In genomic region chr11:90649777-90650176, GRCm38 (mm10) we compare ENCODE assay signal across 16 mouse cellular contexts. TPM values are rescaled to one million over a fixed set of nuclear protein-coding genes. Genes with fewer than 3 reads are reported as not detected.
DNase-seq lines count a peak whose midpoint lies in the region; ATAC-seq and TF ChIP-seq lines count a peak whose summit lies in the region.
"Had no signal": no experiment of that assay in that cellular context is flagged by ENCODE, and none has a peak within 500 bp of the region (broad histone marks: within the 10 kb centered on the region; RNA-seq: fewer than 3 reads in every experiment).

No protein-coding gene starts in this region.

- peaks cover 9% of the 10 kb centered on the region; the same call in 1 of the 2 replicates for H3K36me3 ChIP-seq in midbrain, embryonic 11.5 days (ENCODE audit: control insufficient read depth, insufficient read depth, low read length)
- H3K36me3 ChIP-seq in midbrain, embryonic 14.5 days (ENCODE audit: control insufficient read depth, insufficient read depth, low read length): peaks cover 46% of the 10 kb centered on the region
- H3K36me3 ChIP-seq in limb, embryonic 14.5 days (ENCODE audit: control insufficient read depth, insufficient read depth, low read length): peaks cover 42% of the 10 kb centered on the region

- no peak overlapping the region for H3K27ac ChIP-seq in midbrain, embryonic 11.5 days (ENCODE audit: low read depth, low read length)
- no peak overlapping the region for H3K27ac ChIP-seq in midbrain, embryonic 14.5 days (replicated peaks; ENCODE audit: low read depth, low read length)
- no peak overlapping the region for H3K27ac ChIP-seq in limb, embryonic 14.5 days (replicated peaks; ENCODE audit: low read depth, low read length)
- H3K27ac ChIP-seq: embryonic facial prominence, embryonic 12.5 days; forebrain, embryonic 12.5 days; heart, embryonic 15.5 days; liver, embryonic 15.5 days; macrophage; midbrain, embryonic 13.5 days had no signal

- H3K27me3 ChIP-seq in midbrain, embryonic 11.5 days (ENCODE audit: control insufficient read depth, insufficient read depth, low read length): no peaks in the 10 kb centered on the region
- no peaks in the 10 kb centered on the region for H3K27me3 ChIP-seq in midbrain, embryonic 14.5 days (ENCODE audit: control insufficient read depth, insufficient read depth, low read length)
- H3K27me3 ChIP-seq in limb, embryonic 14.5 days (ENCODE audit: control insufficient read depth, insufficient read depth, low read length): no peaks in the 10 kb centered on the region
- H3K27me3 ChIP-seq: embryonic facial prominence, embryonic 12.5 days; forebrain, embryonic 12.5 days; heart, embryonic 15.5 days; liver, embryonic 15.5 days; midbrain, embryonic 13.5 days; Patski had no signal

- peak; percentile 47 for DNase-seq in kidney, postnatal 10 days
- no peak for DNase-seq in kidney, adult 18-20 months
- DNase-seq in midbrain, embryonic 11.5 days (ENCODE audit: low spot score, missing footprints): peak; percentile 61
- no peak for DNase-seq in midbrain, embryonic 14.5 days
- DNase-seq in NIH3T3 (ENCODE audit: low read depth) (peak; percentile 63), adipocyte (ENCODE audit: low spot score) (no peak)
- DNase-seq in limb, embryonic 14.5 days (ENCODE audit: low spot score): peak; percentile 52
- DNase-seq: heart, adult 18-20 months had no signal

- TF ChIP-seq POLR2A in limb, embryonic 14.5 days (IDR thresholded peaks at IDR 0.05; ENCODE audit: borderline replicate concordance, extremely low read depth, insufficient read depth, insufficient read length): no peak

- H3K4me1 ChIP-seq in midbrain, embryonic 11.5 days (ENCODE audit: control insufficient read depth, insufficient read depth, low read length): no peaks in the 10 kb centered on the region
- H3K4me1 ChIP-seq in midbrain, embryonic 14.5 days (ENCODE audit: control insufficient read depth, insufficient read depth, low read length): no peaks in the 10 kb centered on the region
- H3K4me1 ChIP-seq in limb, embryonic 14.5 days (ENCODE audit: control insufficient read depth, insufficient read depth, low read length): 0 out of 2 replicates have a peak, but pooled peaks cover 5% of the 10 kb centered on the region
- H3K4me1 ChIP-seq: embryonic facial prominence, embryonic 12.5 days; forebrain, embryonic 12.5 days; heart, embryonic 15.5 days; liver, embryonic 15.5 days; midbrain, embryonic 13.5 days had no signal

- ATAC-seq in midbrain, embryonic 11.5 days (ENCODE audit: low FRiP score): no peak
- no peak for ATAC-seq in midbrain, embryonic 14.5 days (ENCODE audit: low FRiP score, low TSS enrichment)
- no peak for ATAC-seq in limb, embryonic 14.5 days (ENCODE audit: low FRiP score, low read depth)
- ATAC-seq: inflammation-experienced regulatory T-cells, adult 6 months; midbrain, embryonic 13.5 days had no signal

- 97% methylated on average over 6 of the region's 6 CpGs for WGBS in midbrain, embryonic 11.5 days
- 93% methylated on average over 6 of the region's 6 CpGs for WGBS in midbrain, embryonic 14.5 days
- WGBS in limb, embryonic 14.5 days: 51% methylated on average over 6 of the region's 6 CpGs

- no peak overlapping the region for H3K4me2 ChIP-seq in midbrain, embryonic 11.5 days
- no peak overlapping the region for H3K4me2 ChIP-seq in midbrain, embryonic 14.5 days (ENCODE audit: low read length)
- H3K4me2 ChIP-seq in limb, embryonic 14.5 days (replicated peaks; ENCODE audit: low read depth, low read length, severe bottlenecking): no peak overlapping the region
- H3K4me2 ChIP-seq: embryonic facial prominence, embryonic 12.5 days; forebrain, embryonic 12.5 days; heart, embryonic 15.5 days; liver, embryonic 15.5 days; midbrain, embryonic 13.5 days had no signal

- no peak overlapping the region for H3K4me3 ChIP-seq in midbrain, embryonic 11.5 days (ENCODE audit: low read depth, low read length)
- no peak overlapping the region for H3K4me3 ChIP-seq in midbrain, embryonic 14.5 days (replicated peaks; ENCODE audit: low read depth, low read length)
- H3K4me3 ChIP-seq in limb, embryonic 14.5 days (replicated peaks; ENCODE audit: low read length): no peak overlapping the region
- H3K4me3 ChIP-seq: embryonic facial prominence, embryonic 12.5 days; forebrain, embryonic 12.5 days; heart, embryonic 15.5 days; liver, embryonic 15.5 days; midbrain, embryonic 13.5 days had no signal

- no peak overlapping the region for H3K9ac ChIP-seq in midbrain, embryonic 11.5 days (ENCODE audit: low read length)
- H3K9ac ChIP-seq in midbrain, embryonic 14.5 days (replicated peaks; ENCODE audit: low read length): no peak overlapping the region
- no peak overlapping the region for H3K9ac ChIP-seq in limb, embryonic 14.5 days (ENCODE audit: low read depth, low read length, severe bottlenecking)
- H3K9ac ChIP-seq: embryonic facial prominence, embryonic 12.5 days; forebrain, embryonic 12.5 days; heart, embryonic 15.5 days; liver, embryonic 15.5 days; midbrain, embryonic 13.5 days had no signal

- no peaks in the 10 kb centered on the region for H3K9me3 ChIP-seq in midbrain, embryonic 11.5 days (ENCODE audit: control insufficient read depth, low read length)
- H3K9me3 ChIP-seq in midbrain, embryonic 14.5 days (ENCODE audit: control insufficient read depth, low read length): no peaks in the 10 kb centered on the region
- H3K9me3 ChIP-seq in limb, embryonic 14.5 days (ENCODE audit: control insufficient read depth, low read length): no peaks in the 10 kb centered on the region
- H3K9me3 ChIP-seq: embryonic facial prominence, embryonic 12.5 days; forebrain, embryonic 12.5 days; heart, embryonic 15.5 days; liver, embryonic 15.5 days; midbrain, embryonic 13.5 days had no signal

RNA-seq across cellular contexts. Expression of gene Cox11, which starts 11.8 kb away (rescaled TPM):
- polyA plus RNA-seq in midbrain, embryonic 11.5 days (2014; fragmentation: Nextera tagmentation; extraction: Ambion mirVana): 24.6 and 26.4 TPM in 2 replicates
- 27.8 and 37.9 TPM in 2 replicates for polyA plus RNA-seq in midbrain, embryonic 14.5 days (2014; fragmentation: Nextera tagmentation; extraction: Ambion mirVana)
- polyA plus RNA-seq in limb, embryonic 14.5 days (2012; rRNA removed): 33.7 and 34.9 TPM in 2 replicates
- polyA plus RNA-seq in limb, embryonic 14.5 days (2014; fragmentation: Nextera tagmentation; extraction: Ambion mirVana): 26.6 and 28.1 TPM in 2 replicates

RNA-seq across cellular contexts. Expression of gene Stxbp4, which starts 11.9 kb away (rescaled TPM):
- polyA plus RNA-seq in midbrain, embryonic 11.5 days (2014; fragmentation: Nextera tagmentation; extraction: Ambion mirVana): 36.5 and 41.8 TPM in 2 replicates
- 13.7 and 22.0 TPM in 2 replicates for polyA plus RNA-seq in midbrain, embryonic 14.5 days (2014; fragmentation: Nextera tagmentation; extraction: Ambion mirVana)
- polyA plus RNA-seq in limb, embryonic 14.5 days (2012; rRNA removed): 11.1 and 12.1 TPM in 2 replicates
- 21.8 and 26.9 TPM in 2 replicates for polyA plus RNA-seq in limb, embryonic 14.5 days (2014; fragmentation: Nextera tagmentation; extraction: Ambion mirVana)

RNA-seq across cellular contexts. Expression of gene Tom1l1, which starts 38.4 kb away (rescaled TPM):
- polyA plus RNA-seq in midbrain, embryonic 11.5 days (2014; fragmentation: Nextera tagmentation; extraction: Ambion mirVana): 17.4 and 18.7 TPM in 2 replicates
- polyA plus RNA-seq in midbrain, embryonic 14.5 days (2014; fragmentation: Nextera tagmentation; extraction: Ambion mirVana): 13.5 and 16.9 TPM in 2 replicates
- polyA plus RNA-seq in limb, embryonic 14.5 days (2012; rRNA removed): 12.7 and 18.4 TPM in 2 replicates
- 32.9 and 36.8 TPM in 2 replicates for polyA plus RNA-seq in limb, embryonic 14.5 days (2014; fragmentation: Nextera tagmentation; extraction: Ambion mirVana)

Comparison
In these comparisons a context has a peak if more than half of its experiments do, and no peak if none do; other contexts are left out.
1. DNase-seq: peak in kidney, postnatal 10 days (single experiment), midbrain, embryonic 11.5 days (single experiment), NIH3T3 (single experiment) and limb, embryonic 14.5 days (single experiment); none in kidney, adult 18-20 months (single experiment), midbrain, embryonic 14.5 days (single experiment) and adipocyte (single experiment).